Mouse (Mus musculus) adrenal gland (tissue): ENCODE results near the gene Tgtp1.
"Not testable (repeated sequence)": the region's sequence is repeated elsewhere in the genome, so short reads cannot be mapped to it uniquely, and the experiment has no call there.

Experiments used
- intact Hi-C: fragments of 180-260 bp; cut with DNase I; formaldehyde crosslinking; loops from one replicate; pipeline ENCODE4 v1.15.1; 2025
- long read RNA-seq, 2 experiments: library from polyadenylated mRNA; unstranded; transcript quantifications; one replicate each; pipeline ENCODE4 v2.0.0; 2020; ENCODE audit warnings: borderline replicate concordance in 1 of 2; ENCODE audit not compliant: insufficient replicate concordance in 1 of 2

Gene Tgtp1
- long read RNA-seq, experiment 1, transcript Tgtp1-201 (2 exons, 2,823 nt) = major isoform, 5 of 6 reads
- long read RNA-seq, experiment 1, partial matches to known transcripts = 0 of 6 reads
- long read RNA-seq, experiment 1, other reads (novel, unspliced or antisense) = 1 of 6 reads
- long read RNA-seq, experiment 2, partial matches to known transcripts = 0 of 4 reads
- long read RNA-seq, experiment 2, other reads (novel, unspliced or antisense) = 1 of 4 reads

DNA sequence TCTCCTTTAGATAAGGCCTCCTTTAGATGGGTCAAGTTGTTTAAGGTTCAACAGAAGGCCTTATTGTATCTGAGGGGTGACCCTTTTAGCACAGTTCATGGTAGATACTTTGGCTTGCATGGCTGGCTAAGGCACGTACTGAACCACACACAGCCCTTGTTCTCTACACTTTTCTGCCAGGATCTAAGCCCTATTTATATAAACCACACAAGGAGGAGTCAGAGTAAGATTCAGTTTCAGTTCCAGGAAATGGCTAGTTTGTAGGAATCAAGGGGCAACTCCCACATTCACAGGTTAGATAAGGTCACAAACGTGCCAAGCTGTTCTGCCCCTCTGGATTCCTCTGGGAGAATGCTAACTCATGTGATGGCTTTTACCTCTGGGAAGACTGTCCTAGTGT lies at the start of gene Tgtp1:
Gene Tgtp1 (minus strand): TSS at position 155 of the 400 bp plus-strand sequence.
- intact Hi-C loops = not testable (repeated sequence)

- intact Hi-C loops = not testable (repeated sequence)
These were observed 18.1 kb upstream of the Tgtp1 start for GRCm38 (mm10) chr11:49012074-49012473.

DNA sequence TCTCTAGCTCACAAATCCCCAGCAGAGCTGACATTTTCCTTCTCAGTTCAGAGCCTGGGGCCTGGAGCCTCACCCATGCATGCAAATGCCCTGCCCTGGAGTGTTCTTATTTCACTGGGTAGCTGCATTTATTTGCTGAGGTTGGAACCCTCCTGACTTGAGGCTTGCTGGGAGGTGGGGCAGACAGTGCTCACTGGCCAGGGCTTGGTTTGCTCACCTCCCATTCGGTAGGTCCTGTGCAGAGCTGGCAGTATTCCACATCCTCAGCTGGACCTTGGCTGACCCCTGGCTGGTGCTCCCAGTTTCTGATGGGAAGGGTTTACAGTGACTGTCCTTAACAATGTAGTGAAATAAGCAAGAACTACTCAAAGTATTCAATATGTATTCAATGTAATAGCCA lies 12.8 kb upstream of the Tgtp1 start:
- intact Hi-C loops = not testable (repeated sequence)

DNA sequence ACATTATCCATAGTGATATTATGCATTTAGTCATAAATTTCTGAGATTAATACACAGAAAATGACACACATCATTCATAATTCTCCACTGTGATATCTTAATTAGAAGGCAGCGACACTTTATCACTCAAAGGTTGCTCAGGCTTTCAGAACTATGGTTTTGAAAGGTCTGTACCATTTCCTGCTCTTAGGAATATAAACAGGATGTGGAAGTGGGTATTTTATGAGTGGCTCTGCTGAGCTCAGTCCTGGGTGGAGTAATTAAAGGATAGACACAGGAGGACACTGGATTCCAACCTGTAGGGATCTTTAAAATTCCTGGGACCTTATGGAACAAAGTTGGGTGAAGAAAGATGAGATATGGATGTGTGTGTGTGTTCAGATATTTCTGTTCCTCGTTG lies 12.3 kb upstream of the Tgtp1 start:
- intact Hi-C loops = not testable (repeated sequence)

- intact Hi-C loops = not testable (repeated sequence)
These were observed 6.4 kb upstream of the Tgtp1 start for GRCm38 (mm10) chr11:49000411-49000810.

DNA sequence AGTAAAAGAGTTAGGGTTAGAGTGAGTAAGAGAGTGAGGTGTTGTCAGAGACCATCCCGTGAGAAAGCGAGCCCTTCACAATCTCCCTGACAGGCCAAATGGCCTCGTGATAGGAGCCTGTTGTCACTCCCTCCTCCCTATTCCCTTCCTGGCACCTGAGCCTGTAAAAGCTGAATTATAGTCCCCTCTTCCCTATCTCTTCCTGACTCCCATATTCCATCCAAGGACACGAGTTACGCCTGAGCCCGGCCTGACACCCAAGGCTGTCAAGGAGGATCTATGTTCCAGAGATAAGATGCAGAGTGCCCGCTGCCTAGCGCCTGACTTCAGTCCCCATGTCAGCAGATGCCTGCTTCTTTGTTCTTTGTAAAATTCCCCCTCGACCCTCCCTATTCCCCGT lies 676 bp downstream of the Tgtp1 start:
- intact Hi-C loops = not testable (repeated sequence)

- intact Hi-C loops = not testable (repeated sequence)
These were observed 2.0 kb downstream of the Tgtp1 start, which contains the start of gene Gm12185 for GRCm38 (mm10) chr11:48991740-48992520. Gene Gm12185, minus strand, starts transcription at chr11:48992226.

DNA sequence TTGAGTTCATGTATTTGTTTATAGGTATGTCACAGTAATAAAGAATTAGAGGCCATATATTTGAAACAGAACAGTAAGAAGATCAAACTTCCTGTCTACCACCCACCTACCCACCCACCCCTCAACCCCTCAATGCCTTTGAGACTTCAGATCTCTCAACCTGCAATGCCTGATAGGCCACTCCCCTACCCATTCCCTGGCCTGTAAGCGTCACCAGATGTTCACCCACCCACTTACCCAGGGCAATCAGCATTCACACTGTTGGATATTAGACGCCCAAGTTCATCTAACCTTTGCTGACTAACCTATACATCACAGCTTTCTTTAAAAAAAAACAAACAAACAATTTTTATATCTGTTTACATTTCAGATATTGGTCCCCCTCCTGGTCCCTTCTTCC lies 4.0 kb downstream of the Tgtp1 start:
- intact Hi-C loops = not testable (repeated sequence)

GRCm38 (mm10) chr11:48988219-48988618 lies 5.8 kb downstream of the Tgtp1 start:
- intact Hi-C loops = not testable (repeated sequence)

GRCm38 (mm10) chr11:48982848-48983247 lies 11.1 kb downstream of the Tgtp1 start:
- intact Hi-C loops = not testable (repeated sequence)

- intact Hi-C loops = not testable (repeated sequence)
These were observed 13.9 kb downstream of the Tgtp1 start for GRCm38 (mm10) chr11:48980052-48980451.

- intact Hi-C loops = not testable (repeated sequence)
These were observed 14.7 kb downstream of the Tgtp1 start, which contains the start of gene 9930111J21Rik1 for GRCm38 (mm10) chr11:48979251-48979650. Gene 9930111J21Rik1, minus strand, starts transcription at chr11:48979398.

- intact Hi-C loops = not testable (repeated sequence)
These were observed 15.6 kb downstream of the Tgtp1 start, which contains the start of gene Olfr56 for GRCm38 (mm10) chr11:48978240-48978939. Gene Olfr56, plus strand, starts transcription at chr11:48978889.

- intact Hi-C loops = not testable (repeated sequence)
These were observed 19.3 kb downstream of the Tgtp1 start for GRCm38 (mm10) chr11:48974686-48975085.

- intact Hi-C loops = not testable (repeated sequence)
These were observed 47.9 kb downstream of the Tgtp1 start, which contains the start of gene Psme2b for GRCm38 (mm10) chr11:48946090-48946489. Gene Psme2b, minus strand, starts transcription at chr11:48946190.

DNA sequence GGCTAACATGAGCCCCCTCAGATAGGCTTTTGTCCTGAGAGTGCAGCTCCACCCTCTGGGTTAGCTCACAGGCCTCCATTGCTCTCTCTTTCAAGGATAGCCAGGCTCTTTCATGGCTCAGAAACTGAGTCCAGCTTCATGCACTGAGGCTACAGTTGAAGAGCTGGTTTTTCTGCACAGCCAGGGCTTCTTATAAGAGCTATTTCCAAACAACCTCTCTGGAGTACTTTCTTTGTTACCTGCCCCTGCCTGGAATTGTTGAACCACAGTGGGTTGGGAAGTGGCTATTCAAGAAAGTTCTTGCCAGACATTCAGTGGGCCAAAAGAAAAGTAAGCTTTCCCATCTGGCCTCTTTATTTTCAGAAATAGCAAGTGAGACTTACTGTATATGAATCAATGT lies 54.7 kb downstream of the Tgtp1 start:
- intact Hi-C loops = not testable (repeated sequence)
